Comparison of ENCODE assay signal across 14 mouse cellular contexts in genomic region chr14:20032738-20033116, GRCm38 (mm10).
"Had no signal": no experiment of that assay in that cellular context is flagged by ENCODE, and none has a peak within 500 bp of the region (broad histone marks: within the 10 kb centered on the region; RNA-seq: fewer than 3 reads in every experiment).

No protein-coding gene starts in this region.

- H3K9ac ChIP-seq: limb, embryonic 12.5 days; liver, embryonic 14.5 days; neural tube, embryonic 13.5 days had no signal

- H3K36me3 ChIP-seq: limb, embryonic 12.5 days; midbrain, embryonic 10.5 days; neural tube, embryonic 13.5 days had no signal

- H3K9me3 ChIP-seq: limb, embryonic 12.5 days; midbrain, embryonic 10.5 days; neural tube, embryonic 13.5 days had no signal

- H3K4me3 ChIP-seq: limb, embryonic 12.5 days; midbrain, embryonic 10.5 days; neural tube, embryonic 13.5 days had no signal

- H3K27me3 ChIP-seq: limb, embryonic 12.5 days; neural tube, embryonic 13.5 days had no signal

- H3K27ac ChIP-seq: limb, embryonic 12.5 days; liver, embryonic 14.5 days; midbrain, embryonic 10.5 days; neural tube, embryonic 13.5 days had no signal

- ATAC-seq: lung, postnatal 0 days had no signal

- H3K4me1 ChIP-seq: limb, embryonic 12.5 days; neural tube, embryonic 13.5 days had no signal

- DNase-seq: kidney, adult 8-10 months; kidney, postnatal 25 days; layer of hippocampus, adult 9-11 months; lung, adult 2 months; lung, postnatal 4 days; midbrain, embryonic 14.5 days; retina, postnatal 1 day; thymus, adult 18-20 months; thymus, postnatal 14 days had no signal

- H3K4me2 ChIP-seq: limb, embryonic 12.5 days; neural tube, embryonic 13.5 days had no signal
